Mouse (Mus musculus) embryonic facial prominence, embryonic 12.5 days (tissue): ENCODE data around the gene Mst1. TPM values are rescaled to one million over a fixed set of nuclear protein-coding genes. Genes with fewer than 3 reads are reported as not detected.

Source experiments
- ATAC-seq: fragments of 200-750 bp; cut with Nextera tagmentation; 2 replicates; pipeline ENCODE4 v1.8.0; 2017; ENCODE audit not compliant: insufficient number of reproducible peaks, insufficient read depth, low FRiP score, low TSS enrichment
- H3K27ac ChIP-seq: fragments of 300-500 bp; sonication (generic); 2 replicates; pipeline ENCODE4 v1.5.1; 2016; ENCODE audit warnings: mild to moderate bottlenecking
- H3K27me3 ChIP-seq: fragments of 300-500 bp; sonication (generic); 2 replicates; pipeline ENCODE4 v1.6.1; 2016; ENCODE audit warnings: mild to moderate bottlenecking, moderate library complexity
- H3K36me3 ChIP-seq: fragments of 300-500 bp; sonication (generic); 2 replicates; pipeline ENCODE4 v1.6.1; 2016; ENCODE audit warnings: mild to moderate bottlenecking
- H3K4me1 ChIP-seq: fragments of 300-500 bp; sonication (generic); 2 replicates; pipeline ENCODE4 v1.6.1; 2016
- H3K4me2 ChIP-seq: fragments of 300-500 bp; sonication (generic); replicated peaks from 2 replicates; pipeline ENCODE4 v1.6.1; 2016; ENCODE audit warnings: mild to moderate bottlenecking, moderate library complexity
- H3K4me3 ChIP-seq: fragments of 300-500 bp; sonication (generic); 2 replicates; pipeline ENCODE4 v1.5.1; 2016; ENCODE audit warnings: mild to moderate bottlenecking
- H3K9ac ChIP-seq: fragments of 300-500 bp; sonication (generic); 2 replicates; pipeline ENCODE4 v1.6.1; 2016; ENCODE audit warnings: mild to moderate bottlenecking, moderate library complexity
- H3K9me3 ChIP-seq: fragments of 300-500 bp; sonication (generic); 2 replicates; pipeline ENCODE4 v1.6.1; 2016; ENCODE audit warnings: mild to moderate bottlenecking, moderate library complexity
- WGBS: fragments of 180-500 bp; shearing (Covaris S2); methylation state at CpG from one replicate; pipeline ENCODE4 v1.1.7; 2016; 5-methylcytosine and 5-hydroxymethylcytosine counted together
- polyA plus RNA-seq: library from polyadenylated mRNA; unstranded; fragments of >200 nt; fragmentation: Nextera tagmentation; extraction: Ambion mirVana; gene quantifications from 2 replicates; pipeline ENCODE4 v1.2.1, GENCODE M21; 2016

The Mst1 gene
- polyA plus RNA-seq, 1 experiment from 2014 or later, result 0.29 TPM

- 89% methylated on average over 12 of the region's 12 CpGs for WGBS
- no peaks in the 10 kb centered on the region for H3K4me1 ChIP-seq
- no peak overlapping the region for H3K4me2 ChIP-seq
- no peak for ATAC-seq
- H3K36me3 ChIP-seq, result peaks cover 68% of the 10 kb centered on the region
- no peak overlapping the region for H3K27ac ChIP-seq
- 0 out of 2 replicates have a peak overlapping the region, but pooled peaks have one; percentile 10 for H3K9ac ChIP-seq
- no peaks in the 10 kb centered on the region for H3K9me3 ChIP-seq
- H3K27me3 ChIP-seq, result no peaks in the 10 kb centered on the region
- no peak overlapping the region for H3K4me3 ChIP-seq
These were observed 16.9 kb upstream of the Mst1 start for GRCm38 (mm10) chr9:108063361-108063760.

GRCm38 (mm10) chr9:108065491-108066011 is 14.7 kb upstream of the Mst1 start:
- Histone ChIP-seq H3K27ac (no peak overlapping the region), H3K9me3 (no peaks in the 10 kb centered on the region), H3K27me3 (no peaks in the 10 kb centered on the region), H3K4me2 (no peak overlapping the region), H3K9ac (no peak overlapping the region), H3K4me1 (no peaks in the 10 kb centered on the region), H3K4me3 (no peak overlapping the region), H3K36me3 (peaks cover 53% of the 10 kb centered on the region)
- no peak for ATAC-seq
- 43% methylated on average over 5 of the region's 5 CpGs for WGBS

GRCm38 (mm10) chr9:108067199-108067598 is 13.0 kb upstream of the Mst1 start:
- Histone ChIP-seq H3K9ac (no peak overlapping the region), H3K4me3 (no peak overlapping the region), H3K9me3 (no peaks in the 10 kb centered on the region), H3K4me2 (no peak overlapping the region), H3K4me1 (no peaks in the 10 kb centered on the region), H3K27ac (no peak overlapping the region), H3K36me3 (peaks cover 47% of the 10 kb centered on the region), H3K27me3 (no peaks in the 10 kb centered on the region)
- no peak for ATAC-seq
- WGBS, result 87% methylated on average over 7 of the region's 7 CpGs

- no peaks in the 10 kb centered on the region for H3K4me1 ChIP-seq
- no peak for ATAC-seq
- H3K9me3 ChIP-seq, result no peaks in the 10 kb centered on the region
- peaks cover 40% of the 10 kb centered on the region for H3K36me3 ChIP-seq
- 22% methylated on average over 8 of the region's 8 CpGs for WGBS
- no peak overlapping the region for H3K4me3 ChIP-seq
- no peak overlapping the region for H3K27ac ChIP-seq
- H3K27me3 ChIP-seq, result no peaks in the 10 kb centered on the region
- no peak overlapping the region for H3K4me2 ChIP-seq
- H3K9ac ChIP-seq, result no peak overlapping the region
These were observed 12.3 kb upstream of the Mst1 start for GRCm38 (mm10) chr9:108067900-108068299.

- Histone ChIP-seq H3K36me3 (peaks cover 32% of the 10 kb centered on the region), H3K4me2 (no peak overlapping the region), H3K9me3 (no peaks in the 10 kb centered on the region), H3K27me3 (no peaks in the 10 kb centered on the region), H3K9ac (no peak overlapping the region), H3K4me3 (no peak overlapping the region), H3K4me1 (no peaks in the 10 kb centered on the region), H3K27ac (no peak overlapping the region)
- WGBS, result 85% methylated on average over 9 of the region's 9 CpGs
- no peak for ATAC-seq
These were observed 11.2 kb upstream of the Mst1 start for GRCm38 (mm10) chr9:108069007-108069406.

GRCm38 (mm10) chr9:108069529-108069928 is 10.7 kb upstream of the Mst1 start:
- H3K27ac ChIP-seq, result no peak overlapping the region
- H3K4me2 ChIP-seq, result no peak overlapping the region
- no peaks in the 10 kb centered on the region for H3K4me1 ChIP-seq
- H3K9ac ChIP-seq, result no peak overlapping the region
- no peak for ATAC-seq
- H3K4me3 ChIP-seq, result no peak overlapping the region
- H3K36me3 ChIP-seq, result peaks cover 27% of the 10 kb centered on the region
- no peaks in the 10 kb centered on the region for H3K27me3 ChIP-seq
- 84% methylated on average over 7 of the region's 7 CpGs for WGBS
- H3K9me3 ChIP-seq, result no peaks in the 10 kb centered on the region

- no peaks in the 10 kb centered on the region for H3K27me3 ChIP-seq
- 79% methylated on average over 4 of the region's 4 CpGs for WGBS
- no peak overlapping the region for H3K4me2 ChIP-seq
- H3K4me1 ChIP-seq, result no peaks in the 10 kb centered on the region
- H3K4me3 ChIP-seq, result no peak overlapping the region
- no peak overlapping the region for H3K27ac ChIP-seq
- H3K36me3 ChIP-seq, result peaks cover 13% of the 10 kb centered on the region
- ATAC-seq, result no peak
- H3K9me3 ChIP-seq, result no peaks in the 10 kb centered on the region
- no peak overlapping the region for H3K9ac ChIP-seq
These were observed 8.4 kb upstream of the Mst1 start for GRCm38 (mm10) chr9:108071801-108072200.

GRCm38 (mm10) chr9:108072481-108072924 is 7.7 kb upstream of the Mst1 start:
- H3K4me2 ChIP-seq, result no peak overlapping the region
- no peak overlapping the region for H3K4me3 ChIP-seq
- H3K27me3 ChIP-seq, result no peaks in the 10 kb centered on the region
- no peak for ATAC-seq
- 70% methylated on average over 9 of the region's 9 CpGs for WGBS
- peaks cover 12% of the 10 kb centered on the region for H3K36me3 ChIP-seq
- H3K27ac ChIP-seq, result no peak overlapping the region
- H3K4me1 ChIP-seq, result peaks cover under 1% of the 10 kb centered on the region; the same call in 1 of the 2 replicates
- H3K9ac ChIP-seq, result no peak overlapping the region
- H3K9me3 ChIP-seq, result no peaks in the 10 kb centered on the region

GRCm38 (mm10) chr9:108073141-108073930 is 6.9 kb upstream of the Mst1 start:
- Histone ChIP-seq H3K4me1 (peaks cover 8% of the 10 kb centered on the region), H3K27ac (no peak overlapping the region), H3K4me3 (no peak overlapping the region), H3K36me3 (peaks cover 12% of the 10 kb centered on the region), H3K9ac (no peak overlapping the region), H3K9me3 (no peaks in the 10 kb centered on the region), H3K27me3 (no peaks in the 10 kb centered on the region), H3K4me2 (no peak overlapping the region)
- WGBS, result 69% methylated on average over 7 of the region's 7 CpGs
- no peak for ATAC-seq

- Histone ChIP-seq H3K27ac (no peak overlapping the region), H3K4me1 (peaks cover 15% of the 10 kb centered on the region), H3K9me3 (no peaks in the 10 kb centered on the region), H3K36me3 (peaks cover 36% of the 10 kb centered on the region), H3K9ac (no peak overlapping the region), H3K4me2 (peak overlapping the region; percentile 35), H3K4me3 (peak overlapping the region; percentile 9; the same call in 1 of the 2 replicates), H3K27me3 (peaks cover 46% of the 10 kb centered on the region)
- ATAC-seq, result no peak
- 8% methylated on average over 19 of the region's 19 CpGs for WGBS
These were observed 2.3 kb downstream of the Mst1 start for GRCm38 (mm10) chr9:108082549-108082948.

GRCm38 (mm10) chr9:108082988-108083431 is 2.8 kb downstream of the Mst1 start, which contains the start of gene Rnf123:
Gene Rnf123, minus strand, starts transcription at chr9:108083346.
- Histone ChIP-seq H3K27me3 (peaks cover 46% of the 10 kb centered on the region), H3K4me3 (peak within 1 kb of the TSS; percentile 9; the same call in 1 of the 2 replicates), H3K36me3 (peaks cover 41% of the 10 kb centered on the region), H3K27ac (no peak within 1 kb of the TSS), H3K4me2 (peak within 1 kb of the TSS; percentile 35), H3K4me1 (peaks cover 11% of the 10 kb centered on the region), H3K9me3 (no peaks in the 10 kb centered on the region), H3K9ac (no peak within 1 kb of the TSS)
- ATAC-seq, result no peak
- WGBS, result 34% methylated on average over 12 of the region's 12 CpGs

GRCm38 (mm10) chr9:108083561-108083960 is 3.3 kb downstream of the Mst1 start:
- peaks cover 46% of the 10 kb centered on the region for H3K27me3 ChIP-seq

More at GRCm38 (mm10) chr9:108083561-108083960, 3.3 kb downstream of the Mst1 start:
- ATAC-seq, result no peak
- 82% methylated on average over 6 of the region's 6 CpGs for WGBS
- no peak overlapping the region for H3K27ac ChIP-seq
- no peak overlapping the region for H3K9ac ChIP-seq
- peaks cover 46% of the 10 kb centered on the region for H3K36me3 ChIP-seq
- H3K9me3 ChIP-seq, result no peaks in the 10 kb centered on the region
- H3K4me2 ChIP-seq, result no peak overlapping the region
- H3K4me1 ChIP-seq, result peaks cover 5% of the 10 kb centered on the region
- H3K4me3 ChIP-seq, result no peak overlapping the region
